Mouse (Mus musculus) CH12.LX (cell line): ENCODE data around the gene Evi2a. TPM values are rescaled to one million over a fixed set of nuclear protein-coding genes. Genes with fewer than 3 reads are reported as not detected.

Experiments
- DNase-seq: peaks from one replicate; pipeline ENCODE4 v3.0.0-alpha.2; 2013; ENCODE audit errors: extremely low read depth
- H3K27ac ChIP-seq: 2 replicates; pipeline ENCODE4 v1.5.1; 2012; ENCODE audit warnings: low read depth, mild to moderate bottlenecking, control low read depth, moderate library complexity; ENCODE audit not compliant: insufficient read depth
- H3K27me3 ChIP-seq: replicated peaks from 2 replicates; pipeline ENCODE3; 2012; ENCODE audit warnings: inconsistent platforms
- H3K36me3 ChIP-seq, 2 experiments: replicated peaks in 1 of 2; 2 replicates each; pipeline versions ENCODE3 to v1.6.1; 2012; ENCODE audit warnings: inconsistent platforms in 1 of 2, low read length in 1 of 2, mild to moderate bottlenecking in 1 of 2, mixed read lengths in 1 of 2, moderate library complexity in 1 of 2; ENCODE audit not compliant: control insufficient read depth in 1 of 2, insufficient read depth in 1 of 2
- H3K4me1 ChIP-seq, 2 experiments: 2 replicates each; pipeline ENCODE4 v1.6.1; 2012; ENCODE audit warnings: inconsistent platforms in 1 of 2, moderate library complexity in 1 of 2; ENCODE audit not compliant: insufficient read depth in 2 of 2, control insufficient read depth in 1 of 2
- H3K4me2 ChIP-seq: 2 replicates; pipeline ENCODE4 v1.6.1; 2012; ENCODE audit warnings: low read depth, mild to moderate bottlenecking, control low read depth; ENCODE audit not compliant: poor library complexity, insufficient read depth, severe bottlenecking
- H3K4me3 ChIP-seq, 3 experiments: fragments of 150-350 bp in 1 of 3; sonication (generic) in 1 of 3; replicated peaks in 1 of 3; 2 replicates each; pipeline versions ENCODE3 to v1.5.1; 2011 to 2012; ENCODE audit warnings: low read depth in 2 of 3, low read length in 2 of 3, mild to moderate bottlenecking in 2 of 3, moderate library complexity in 2 of 3, control low read depth in 1 of 3, improper control_type of control experiment in 1 of 3, inconsistent platforms in 1 of 3, mixed read lengths in 1 of 3; ENCODE audit not compliant: poor library complexity in 1 of 3
- H3K79me2 ChIP-seq: replicated peaks from 2 replicates; pipeline ENCODE4 v1.6.1; 2012; ENCODE audit warnings: mild to moderate bottlenecking, moderate library complexity; ENCODE audit not compliant: control insufficient read depth, poor library complexity, insufficient read depth, severe bottlenecking; ENCODE audit errors: extremely low read depth
- H3K9ac ChIP-seq: 2 replicates; pipeline ENCODE4 v1.6.1; 2012; ENCODE audit warnings: low read depth, mild to moderate bottlenecking, control low read depth, moderate library complexity; ENCODE audit not compliant: insufficient read depth
- H3K9me3 ChIP-seq: replicated peaks from 2 replicates; pipeline ENCODE3; 2012; ENCODE audit warnings: low read length, inconsistent platforms, mixed read lengths
- BHLHE40 ChIP-seq: IDR thresholded peaks from 2 replicates; pipeline ENCODE4 v1.6.1; 2011; ENCODE audit warnings: mild to moderate bottlenecking, low read depth, low read length, improper control_type of control experiment
- CHD1 ChIP-seq: IDR thresholded peaks from 2 replicates; pipeline ENCODE4 v1.6.1; 2012; ENCODE audit warnings: low read depth, low read length, improper control_type of control experiment, inconsistent platforms
- ETS1 ChIP-seq: conservative IDR thresholded peaks from 2 replicates; pipeline ENCODE4 v1.6.1; 2012; ENCODE audit warnings: low read depth, mild to moderate bottlenecking, inconsistent platforms, low read length, improper control_type of control experiment, moderate library complexity
- HCFC1 ChIP-seq: IDR thresholded peaks from 2 replicates; pipeline ENCODE4 v1.6.1; 2012; ENCODE audit warnings: low read depth, mild to moderate bottlenecking, inconsistent platforms, low read length, improper control_type of control experiment
- IRF4 ChIP-seq: IDR thresholded peaks from 2 replicates; pipeline ENCODE4 v1.6.1; 2014; ENCODE audit warnings: low read depth, mild to moderate bottlenecking, inconsistent platforms, low read length, improper control_type of control experiment
- MAFK ChIP-seq: IDR thresholded peaks from 2 replicates; pipeline ENCODE4 v1.6.1; 2011; ENCODE audit warnings: low read length, improper control_type of control experiment; ENCODE audit not compliant: insufficient replicate concordance
- MAX ChIP-seq: IDR thresholded peaks from 2 replicates; pipeline ENCODE4 v1.6.1; 2011; ENCODE audit warnings: low read length, improper control_type of control experiment
- MAZ ChIP-seq: IDR thresholded peaks from 2 replicates; pipeline ENCODE4 v1.6.1; 2012; ENCODE audit warnings: low read depth, mild to moderate bottlenecking, inconsistent platforms, low read length, improper control_type of control experiment, moderate library complexity
- MXI1 ChIP-seq: IDR thresholded peaks from 2 replicates; pipeline ENCODE4 v1.6.1; 2011; ENCODE audit warnings: mild to moderate bottlenecking, low read depth, low read length, improper control_type of control experiment
- MYC ChIP-seq: IDR thresholded peaks from 2 replicates; pipeline ENCODE4 v1.6.1; 2011; ENCODE audit warnings: low read depth, mild to moderate bottlenecking, improper control_type of control experiment, low read length
- PAX5 ChIP-seq: IDR thresholded peaks from 2 replicates; pipeline ENCODE4 v1.6.1; 2012; ENCODE audit warnings: low read length, inconsistent platforms, mixed read lengths
- POLR2A ChIP-seq: IDR thresholded peaks from 2 replicates; pipeline ENCODE4 v1.6.1; 2011; ENCODE audit warnings: low read depth, mild to moderate bottlenecking, improper control_type of control experiment, low read length
- POLR2AphosphoS2 ChIP-seq: IDR thresholded peaks from 2 replicates; pipeline ENCODE4 v1.6.1; 2011; ENCODE audit warnings: low read depth, low read length, improper control_type of control experiment
- SMC3 ChIP-seq: IDR thresholded peaks from 2 replicates; pipeline ENCODE4 v1.6.1; 2011; ENCODE audit warnings: low read depth, low read length, improper control_type of control experiment
- TBP ChIP-seq: conservative IDR thresholded peaks from 2 replicates; pipeline ENCODE4 v1.6.1; 2011; ENCODE audit warnings: low read depth, low read length, improper control_type of control experiment
- ZC3H11A ChIP-seq: IDR thresholded peaks from 2 replicates; pipeline ENCODE4 v1.6.1; 2012; ENCODE audit warnings: low read depth, mild to moderate bottlenecking, inconsistent platforms, low read length, improper control_type of control experiment
- ZKSCAN1 ChIP-seq: IDR thresholded peaks from 2 replicates; pipeline ENCODE4 v1.6.1; 2012; ENCODE audit warnings: low read depth, inconsistent platforms, low read length, improper control_type of control experiment, borderline replicate concordance
- ZMIZ1 ChIP-seq: IDR thresholded peaks from 2 replicates; pipeline ENCODE4 v1.6.1; 2012; ENCODE audit warnings: low read depth, mild to moderate bottlenecking, inconsistent platforms, low read length, improper control_type of control experiment
- ZNF384 ChIP-seq: IDR thresholded peaks from 2 replicates; pipeline ENCODE4 v1.6.1; 2012; ENCODE audit warnings: low read depth, low read length, improper control_type of control experiment, inconsistent platforms
- dilution Hi-C: fragments of 300-500 bp; cut with MboI; formaldehyde crosslinking; loops from 2 replicates; pipeline ENCODE4 v1.14.3; 2020; ENCODE audit warnings: low sequenced_read_pairs; ENCODE audit not compliant: extremely low pct_unique_long_range_greater_than_20kb, extremely low pct_ligation_motif_present
- in situ Hi-C: fragments of 300-500 bp; cut with MboI; formaldehyde crosslinking; loops from 3 replicates; pipeline ENCODE4 v1.14.3; 2019; ENCODE audit warnings: low sequenced_read_pairs, low pct_ligation_motif_present, low pct_unique_long_range_greater_than_20kb, mixed read lengths
- polyA plus RNA-seq: library from polyadenylated mRNA; unstranded; fragments of >175 nt; gene quantifications from 2 replicates; pipeline ENCODE4 v1.2.1, GENCODE M21; 2012; ENCODE audit warnings: low read depth; ENCODE audit not compliant: insufficient read length
- total RNA-seq, 2 experiments: library from RNA; depleted of rRNA; stranded (reverse); fragments of 300-350 nt in 1 of 2; fragments of >200 nt in 1 of 2; gene quantifications; 2 replicates each; pipeline ENCODE4 v1.2.3; 2012 to 2014

The Evi2a gene
- total and polyA plus RNA-seq, 3 experiments, result 137 to 165 (median 140) TPM

DNA sequence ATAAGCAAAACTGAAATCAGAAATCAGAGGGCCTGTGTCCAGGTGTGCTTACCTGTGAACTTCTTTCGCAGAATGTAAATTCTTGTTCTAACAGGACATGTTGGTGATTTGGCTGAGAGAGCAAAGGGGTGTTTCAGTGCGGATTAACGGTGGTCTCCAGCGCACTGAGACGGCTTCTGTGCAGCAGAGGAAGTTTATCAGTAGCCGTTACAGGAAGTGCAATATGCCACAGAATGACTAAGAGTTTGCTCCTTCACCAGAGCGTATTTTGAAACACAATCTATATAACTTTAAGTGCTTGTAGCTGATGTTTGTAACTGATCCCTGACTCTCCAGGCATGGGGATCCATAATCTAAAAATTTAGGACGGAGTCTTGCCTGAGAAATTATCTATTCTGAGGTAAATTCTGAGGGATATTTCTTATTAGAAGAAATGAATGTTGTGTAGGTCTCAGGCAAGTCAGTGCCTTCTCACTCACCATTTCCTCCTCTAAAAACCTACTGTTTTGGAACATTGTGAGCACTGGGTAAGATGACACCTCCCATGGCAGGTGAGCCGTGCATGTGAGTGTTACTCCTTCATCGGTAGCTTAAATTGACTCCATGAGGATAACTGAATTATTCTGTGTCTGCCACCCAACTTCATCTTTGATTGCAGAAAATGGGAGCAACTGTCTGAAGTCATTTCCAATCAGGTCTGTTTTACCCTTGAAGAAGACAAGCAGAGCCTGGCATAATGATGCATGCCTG lies 6.7 kb downstream of the Evi2a start, which contains the start of gene Evi2b (continued):
- TF ChIP-seq ETS1 (no peak), ZNF384 (no peak), TBP (peak; percentile 93), MYC (peak; percentile 42; the same call in 1 of the 2 replicates), ZKSCAN1 (no peak), BHLHE40 (peak; percentile 92), MAX (peak; percentile 76; the same call in 1 of the 2 replicates), PAX5 (no peak), SMC3 (0 out of 2 replicates have a peak, but pooled peaks have one; percentile 1), ZC3H11A (no peak), MAFK (0 out of 2 replicates have a peak, but pooled peaks have one; percentile 45), IRF4 (peak; percentile 37; the same call in 1 of the 2 replicates), ZMIZ1 (0 out of 2 replicates have a peak, but pooled peaks have one; percentile 35), POLR2AphosphoS2 (no peak), POLR2A (peak; percentile 74), MAZ (0 out of 2 replicates have a peak, but pooled peaks have one; percentile 20)

DNA sequence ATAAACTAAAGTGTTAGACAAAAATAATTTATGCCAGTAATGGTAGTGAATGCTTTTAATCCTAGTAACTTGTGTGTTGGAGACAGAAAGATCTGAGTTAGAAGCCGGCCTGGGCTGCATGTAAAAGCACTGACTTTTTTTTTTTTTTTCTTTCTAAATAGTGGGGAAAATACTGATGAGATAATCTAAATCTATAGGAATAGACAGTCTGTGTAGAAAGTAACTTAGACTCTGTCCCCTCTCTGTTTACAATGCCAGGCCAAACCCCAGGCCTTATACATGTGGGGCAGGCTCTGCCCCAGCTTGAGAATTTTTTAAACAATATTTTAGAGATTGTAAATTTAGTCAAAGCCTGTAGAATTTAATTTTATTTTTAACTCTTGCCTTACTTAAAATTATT lies 7.5 kb downstream of the Evi2a start:
- DNase-seq, result no peak
- Histone ChIP-seq H3K4me3 (peak overlapping the region; percentile 20 to 55 (median 45)), H3K36me3 (peaks cover 18 to 38% of the 10 kb centered on the region in 2 experiments), H3K4me1 (peaks cover 33 to 66% of the 10 kb centered on the region in 2 experiments), H3K27ac (no peak overlapping the region), H3K79me2 (peaks cover 58% of the 10 kb centered on the region), H3K9me3 (no peaks in the 10 kb centered on the region), H3K27me3 (no peaks in the 10 kb centered on the region), H3K9ac (peak overlapping the region; percentile 82), H3K4me2 (peak overlapping the region; percentile 98; the same call in 1 of the 2 replicates)
- TF ChIP-seq ZNF384 (peak; percentile 66), HCFC1 (0 out of 2 replicates have a peak, but pooled peaks have one; percentile 28), MXI1 (peak; percentile 51; the same call in 1 of the 2 replicates), SMC3 (no peak), MYC (no peak), CHD1 (peak; percentile 63; the same call in 1 of the 2 replicates)
- dilution Hi-C loops (no loop called here), in situ Hi-C loops (no loop called here)
